Comparison of ENCODE assay signal across 23 mouse cellular contexts in genomic region chr12:49393639-49394038, GRCm38 (mm10). TPM values are rescaled to one million over a fixed set of nuclear protein-coding genes. Genes with fewer than 3 reads are reported as not detected.
DNase-seq lines count a peak whose midpoint lies in the region; ATAC-seq and TF ChIP-seq lines count a peak whose summit lies in the region.
"Had no signal": no experiment of that assay in that cellular context is flagged by ENCODE, and none has a peak within 500 bp of the region (broad histone marks: within the 10 kb centered on the region; RNA-seq: fewer than 3 reads in every experiment).

No protein-coding gene starts in this region.

- peaks cover 68% of the 10 kb centered on the region for H3K27me3 ChIP-seq in hindbrain, embryonic 11.5 days (ENCODE audit: control insufficient read depth, insufficient read depth, low read length)
- H3K27me3 ChIP-seq in hindbrain, embryonic 16.5 days (replicated peaks; ENCODE audit: control insufficient read depth, insufficient read depth, low read length): peaks cover 50% of the 10 kb centered on the region
- peaks cover 26% of the 10 kb centered on the region for H3K27me3 ChIP-seq in embryonic facial prominence, embryonic 11.5 days (ENCODE audit: control insufficient read depth, insufficient read depth, low read length)
- H3K27me3 ChIP-seq in forebrain, embryonic 16.5 days (replicated peaks; ENCODE audit: control insufficient read depth, insufficient read depth, low read length): no peaks in the 10 kb centered on the region
- peaks cover 81% of the 10 kb centered on the region for H3K27me3 ChIP-seq in intestine, postnatal 0 days (replicated peaks; ENCODE audit: control insufficient read depth, insufficient read depth, low read length)
- H3K27me3 ChIP-seq in intestine, embryonic 16.5 days (replicated peaks; ENCODE audit: control insufficient read depth, insufficient read depth, low read length): peaks cover 55% of the 10 kb centered on the region

- no peak for ATAC-seq in hindbrain, embryonic 11.5 days (ENCODE audit: low FRiP score)
- ATAC-seq in hindbrain, embryonic 16.5 days: no peak
- no peak for ATAC-seq in embryonic facial prominence, embryonic 11.5 days (replicated peaks; ENCODE audit: insufficient number of reproducible peaks, low FRiP score, low TSS enrichment, low read depth)
- ATAC-seq in forebrain, embryonic 16.5 days: no peak
- ATAC-seq in intestine, postnatal 0 days: no peak
- no peak for ATAC-seq in intestine, embryonic 16.5 days
- ATAC-seq: activated CD4-positive, CD25-positive, alpha-beta regulatory T cell, adult 4 months; CD4-positive, CD25-positive, alpha-beta regulatory T cell, adult 4 months; liver, embryonic 12.5 days had no signal

- H3K27ac ChIP-seq in hindbrain, embryonic 11.5 days (ENCODE audit: low read depth, low read length): no peak overlapping the region
- no peak overlapping the region for H3K27ac ChIP-seq in hindbrain, embryonic 16.5 days (ENCODE audit: low read depth, low read length)
- no peak overlapping the region for H3K27ac ChIP-seq in embryonic facial prominence, embryonic 11.5 days (replicated peaks; ENCODE audit: low read depth, low read length)
- peak overlapping the region; percentile 93 for H3K27ac ChIP-seq in forebrain, embryonic 16.5 days (ENCODE audit: low read length)
- no peak overlapping the region for H3K27ac ChIP-seq in intestine, postnatal 0 days (ENCODE audit: low read depth, low read length)
- H3K27ac ChIP-seq in intestine, embryonic 16.5 days (ENCODE audit: low read length): no peak overlapping the region
- H3K27ac ChIP-seq: heart, embryonic 15.5 days; hindbrain, embryonic 13.5 days; kidney, postnatal 0 days; liver, embryonic 12.5 days; neural tube, embryonic 12.5 days had no signal

- no peaks in the 10 kb centered on the region for H3K36me3 ChIP-seq in hindbrain, embryonic 11.5 days (ENCODE audit: control insufficient read depth, insufficient read depth, low read length)
- no peaks in the 10 kb centered on the region for H3K36me3 ChIP-seq in hindbrain, embryonic 16.5 days (ENCODE audit: control insufficient read depth, insufficient read depth, low read length)
- H3K36me3 ChIP-seq in embryonic facial prominence, embryonic 11.5 days (replicated peaks; ENCODE audit: control insufficient read depth, insufficient read depth, low read depth, low read length): no peaks in the 10 kb centered on the region
- H3K36me3 ChIP-seq in forebrain, embryonic 16.5 days (ENCODE audit: control insufficient read depth, insufficient read depth): no peaks in the 10 kb centered on the region
- no peaks in the 10 kb centered on the region for H3K36me3 ChIP-seq in intestine, postnatal 0 days (ENCODE audit: control insufficient read depth, insufficient read depth)
- H3K36me3 ChIP-seq in intestine, embryonic 16.5 days (ENCODE audit: control insufficient read depth, insufficient read depth, low read length): no peaks in the 10 kb centered on the region
- H3K36me3 ChIP-seq: heart, embryonic 15.5 days; hindbrain, embryonic 13.5 days; liver, embryonic 12.5 days; neural tube, embryonic 12.5 days had no signal

- peaks cover 5% of the 10 kb centered on the region for H3K4me1 ChIP-seq in hindbrain, embryonic 11.5 days (replicated peaks; ENCODE audit: control insufficient read depth, insufficient read depth, low read length)
- H3K4me1 ChIP-seq in hindbrain, embryonic 16.5 days (ENCODE audit: control insufficient read depth, insufficient read depth, low read depth, low read length): no peaks in the 10 kb centered on the region
- H3K4me1 ChIP-seq in embryonic facial prominence, embryonic 11.5 days (ENCODE audit: control insufficient read depth, insufficient read depth, low read length): peaks cover 2% of the 10 kb centered on the region; the same call in 1 of the 2 replicates
- H3K4me1 ChIP-seq in forebrain, embryonic 16.5 days (replicated peaks; ENCODE audit: control insufficient read depth, insufficient read depth, low read length): peaks cover 11% of the 10 kb centered on the region
- no peaks in the 10 kb centered on the region for H3K4me1 ChIP-seq in intestine, postnatal 0 days (replicated peaks; ENCODE audit: control insufficient read depth, insufficient read depth, low read length)
- 0 out of 2 replicates have a peak, but pooled peaks cover 5% of the 10 kb centered on the region for H3K4me1 ChIP-seq in intestine, embryonic 16.5 days (ENCODE audit: control insufficient read depth, insufficient read depth, low read length)
- H3K4me1 ChIP-seq: liver, embryonic 12.5 days; neural tube, embryonic 12.5 days had no signal

- H3K9ac ChIP-seq in hindbrain, embryonic 11.5 days (ENCODE audit: low read depth, low read length): no peak overlapping the region
- no peak overlapping the region for H3K9ac ChIP-seq in hindbrain, embryonic 16.5 days (ENCODE audit: low read depth, low read length)
- H3K9ac ChIP-seq in embryonic facial prominence, embryonic 11.5 days (replicated peaks; ENCODE audit: low read length): no peak overlapping the region
- peak overlapping the region; percentile 77 for H3K9ac ChIP-seq in forebrain, embryonic 16.5 days (replicated peaks; ENCODE audit: low read depth, low read length)
- H3K9ac ChIP-seq in intestine, postnatal 0 days (ENCODE audit: low read depth, low read length): no peak overlapping the region
- no peak overlapping the region for H3K9ac ChIP-seq in intestine, embryonic 16.5 days (ENCODE audit: low read depth, low read length)
- H3K9ac ChIP-seq: heart, embryonic 15.5 days; hindbrain, embryonic 13.5 days; liver, embryonic 12.5 days; neural tube, embryonic 12.5 days had no signal

- H3K4me2 ChIP-seq in hindbrain, embryonic 11.5 days (replicated peaks; ENCODE audit: low read depth, low read length): no peak overlapping the region
- no peak overlapping the region for H3K4me2 ChIP-seq in hindbrain, embryonic 16.5 days (ENCODE audit: low read length)
- H3K4me2 ChIP-seq in embryonic facial prominence, embryonic 11.5 days (ENCODE audit: low read depth, low read length): no peak overlapping the region
- H3K4me2 ChIP-seq in forebrain, embryonic 16.5 days (ENCODE audit: low read length): peak overlapping the region; percentile 59
- no peak overlapping the region for H3K4me2 ChIP-seq in intestine, postnatal 0 days (replicated peaks; ENCODE audit: low read depth)
- no peak overlapping the region for H3K4me2 ChIP-seq in intestine, embryonic 16.5 days (ENCODE audit: low read depth, low read length)
- H3K4me2 ChIP-seq: heart, embryonic 15.5 days; hindbrain, embryonic 13.5 days; liver, embryonic 12.5 days; neural tube, embryonic 12.5 days had no signal

- DNase-seq in hindbrain, embryonic 11.5 days (ENCODE audit: low spot score): peak; percentile 42
- peak; percentile 53 for DNase-seq in NIH3T3 (ENCODE audit: low read depth)
- peak; percentile 31 for DNase-seq in embryonic facial prominence, embryonic 11.5 days (ENCODE audit: low spot score)
- DNase-seq: adrenal gland, postnatal 10 days; cerebellum, adult 9-11 months; gastrocnemius, postnatal 14 days; lung, adult 2 months; lung, postnatal 36 days; thymus, postnatal 25 days had no signal

- 11% methylated on average over 3 of the region's 3 CpGs for WGBS in hindbrain, embryonic 11.5 days
- WGBS in hindbrain, embryonic 16.5 days: 9% methylated on average over 3 of the region's 3 CpGs
- 8% methylated on average over 3 of the region's 3 CpGs for WGBS in embryonic facial prominence, embryonic 11.5 days
- 2% methylated on average over 3 of the region's 3 CpGs for WGBS in forebrain, embryonic 16.5 days
- WGBS in intestine, postnatal 0 days: 16% methylated on average over 3 of the region's 3 CpGs
- 16% methylated on average over 3 of the region's 3 CpGs for WGBS in intestine, embryonic 16.5 days

- H3K9me3 ChIP-seq in hindbrain, embryonic 11.5 days (ENCODE audit: control insufficient read depth, low read length): no peaks in the 10 kb centered on the region
- H3K9me3 ChIP-seq in hindbrain, embryonic 16.5 days (ENCODE audit: control insufficient read depth, low read length): no peaks in the 10 kb centered on the region
- H3K9me3 ChIP-seq in embryonic facial prominence, embryonic 11.5 days (replicated peaks; ENCODE audit: control insufficient read depth, low read length): no peaks in the 10 kb centered on the region
- H3K9me3 ChIP-seq in forebrain, embryonic 16.5 days (ENCODE audit: control insufficient read depth, low read length): no peaks in the 10 kb centered on the region
- no peaks in the 10 kb centered on the region for H3K9me3 ChIP-seq in intestine, postnatal 0 days (ENCODE audit: control insufficient read depth)
- H3K9me3 ChIP-seq in intestine, embryonic 16.5 days (ENCODE audit: control insufficient read depth, low read length): no peaks in the 10 kb centered on the region
- H3K9me3 ChIP-seq: heart, embryonic 15.5 days; hindbrain, embryonic 13.5 days; liver, embryonic 12.5 days; neural tube, embryonic 12.5 days had no signal

- TF ChIP-seq CTCF in intestine, postnatal 0 days (IDR thresholded peaks at IDR 0.05; ENCODE audit: low read depth): no peak

- no peak overlapping the region for H3K4me3 ChIP-seq in hindbrain, embryonic 11.5 days (ENCODE audit: low read depth, low read length)
- H3K4me3 ChIP-seq in hindbrain, embryonic 16.5 days (ENCODE audit: low read length): no peak overlapping the region
- H3K4me3 ChIP-seq in embryonic facial prominence, embryonic 11.5 days (ENCODE audit: low read depth, low read length): no peak overlapping the region
- peak overlapping the region; percentile 48 for H3K4me3 ChIP-seq in forebrain, embryonic 16.5 days (replicated peaks; ENCODE audit: low read length)
- H3K4me3 ChIP-seq in intestine, postnatal 0 days (ENCODE audit: low read depth, low read length): no peak overlapping the region
- no peak overlapping the region for H3K4me3 ChIP-seq in intestine, embryonic 16.5 days (ENCODE audit: low read length)
- H3K4me3 ChIP-seq: erythroblast, embryonic 14.5 days; heart, embryonic 15.5 days; hindbrain, embryonic 13.5 days; liver, embryonic 12.5 days; neural tube, embryonic 12.5 days had no signal

RNA-seq across cellular contexts. Expression of gene Gm43517, which starts 8.7 kb away (rescaled TPM):
- polyA plus RNA-seq in hindbrain, embryonic 11.5 days (2014; fragmentation: Nextera tagmentation; extraction: Ambion mirVana): 0.08 TPM in 1 of 2 replicates, not detected in the other
- polyA plus RNA-seq in hindbrain, embryonic 16.5 days (2015; fragmentation: Nextera tagmentation; extraction: Ambion mirVana): 0.12 TPM in 1 of 2 replicates, not detected in the other
- polyA plus RNA-seq in embryonic facial prominence, embryonic 11.5 days (2014; fragmentation: Nextera tagmentation; extraction: Ambion mirVana): 0.10 TPM in 1 of 2 replicates, not detected in the other
- 3.6 and 4.0 TPM in 2 replicates for polyA plus RNA-seq in forebrain, embryonic 16.5 days (2015; fragmentation: Nextera tagmentation; extraction: Ambion mirVana)
- not detected in 2 replicates for polyA plus RNA-seq in intestine, postnatal 0 days (2015; fragmentation: Nextera tagmentation; extraction: Ambion mirVana)
- polyA plus RNA-seq in intestine, embryonic 16.5 days (2015; fragmentation: Nextera tagmentation; extraction: Ambion mirVana): not detected in 2 replicates
- polyA plus RNA-seq: activated CD4-positive, CD25-positive, alpha-beta regulatory T cell, adult 4 months; CD4-positive, CD25-positive, alpha-beta regulatory T cell, adult 4 months; erythroblast, embryonic 14.5 days; heart, embryonic 15.5 days; hindbrain, embryonic 13.5 days; intestine, embryonic 14.5 days; kidney, postnatal 0 days; limb, embryonic 11.5 days; liver, embryonic 12.5 days; lung, adult 2 months; neural tube, embryonic 12.5 days had no signal

RNA-seq across cellular contexts. Expression of gene Foxg1, which starts 11.2 kb away (rescaled TPM):
- polyA plus RNA-seq in hindbrain, embryonic 11.5 days (2014; fragmentation: Nextera tagmentation; extraction: Ambion mirVana): 0.39 and 0.49 TPM in 2 replicates
- 1.8 TPM in 1 of 2 replicates, not detected in the other for polyA plus RNA-seq in hindbrain, embryonic 16.5 days (2015; fragmentation: Nextera tagmentation; extraction: Ambion mirVana)
- polyA plus RNA-seq in embryonic facial prominence, embryonic 11.5 days (2014; fragmentation: Nextera tagmentation; extraction: Ambion mirVana): 3.7 and 5.0 TPM in 2 replicates
- 92.9 and 103 TPM in 2 replicates for polyA plus RNA-seq in forebrain, embryonic 16.5 days (2015; fragmentation: Nextera tagmentation; extraction: Ambion mirVana)
- not detected in 2 replicates for polyA plus RNA-seq in intestine, postnatal 0 days (2015; fragmentation: Nextera tagmentation; extraction: Ambion mirVana)
- not detected in 2 replicates for polyA plus RNA-seq in intestine, embryonic 16.5 days (2015; fragmentation: Nextera tagmentation; extraction: Ambion mirVana)
- polyA plus RNA-seq: activated CD4-positive, CD25-positive, alpha-beta regulatory T cell, adult 4 months; CD4-positive, CD25-positive, alpha-beta regulatory T cell, adult 4 months; heart, embryonic 15.5 days; intestine, embryonic 14.5 days; kidney, postnatal 0 days; limb, embryonic 11.5 days; liver, embryonic 12.5 days; neural tube, embryonic 12.5 days had no signal

Comparison
In these comparisons a context has a peak if more than half of its experiments do, and no peak if none do; other contexts are left out.
1. RNA of gene Foxg1, which starts 11.2 kb away (polyA plus RNA-seq): 92.9 to 103 TPM in forebrain, embryonic 16.5 days; 3.7 to 5.0 TPM in embryonic facial prominence, embryonic 11.5 days, 0.39 to 0.49 TPM in hindbrain, embryonic 11.5 days, 1.8 TPM in hindbrain, embryonic 16.5 days, not detected in intestine, postnatal 0 days and not detected in intestine, embryonic 16.5 days; every median in the first group is over 10 times any median in the second.
2. Peak in every context shown above with its lines, with median percentiles within 50 percentile points of each other: DNase-seq.